Mouse (Mus musculus) layer of hippocampus, adult 9-11 months (tissue): ENCODE measurements around the gene Nova1.

Experiments used
- DNase-seq: peaks from one replicate; pipeline ENCODE4 v3.0.0; 2022

Nova1 gene

GRCm38 (mm10) chr12:46666706-46667105, 152.0 kb downstream of the Nova1 start:
- no peak for DNase-seq

- peak; percentile 34 for DNase-seq
These were observed 172.6 kb downstream of the Nova1 start for GRCm38 (mm10) chr12:46646139-46646611.

- DNase-seq: no peak
These were observed 173.3 kb downstream of the Nova1 start for GRCm38 (mm10) chr12:46645365-46645962.
